Mouse (Mus musculus): Measurements from ENCODE around the gene Inpp5d.

The Inpp5d gene

GRCm38 (mm10) chr1:87620211-87620668 is at the start of gene Inpp5d:
Inpp5d (plus strand) TSS chr1:87620312.
- no peak for DNase-seq (ENCODE audit: low read depth, low spot score)

- DNase-seq (ENCODE audit: low read depth, low spot score), result no peak
Measured at GRCm38 (mm10) chr1:87573261-87573660, 46.9 kb upstream of the Inpp5d start.

GRCm38 (mm10) chr1:87573800-87574215 is 46.3 kb upstream of the Inpp5d start, which contains the start of gene Ngef:
Ngef (minus strand) TSS chr1:87573870.
- DNase-seq (ENCODE audit: low read depth, low spot score), result no peak

GRCm38 (mm10) chr1:87574353-87574752 is 45.8 kb upstream of the Inpp5d start:
- no peak for DNase-seq (ENCODE audit: low read depth, low spot score)

- DNase-seq (ENCODE audit: low read depth, low spot score), result no peak
Measured at GRCm38 (mm10) chr1:87574785-87575184, 45.3 kb upstream of the Inpp5d start.

GRCm38 (mm10) chr1:87578965-87579364 is 41.1 kb upstream of the Inpp5d start:
- no peak for DNase-seq (ENCODE audit: low read depth, low spot score)

- DNase-seq (ENCODE audit: low read depth, low spot score), result no peak
Measured at GRCm38 (mm10) chr1:87580824-87581223, 39.3 kb upstream of the Inpp5d start.

GRCm38 (mm10) chr1:87589162-87589561 is 30.9 kb upstream of the Inpp5d start:
- DNase-seq (ENCODE audit: low read depth, low spot score), result no peak

GRCm38 (mm10) chr1:87589980-87590379 is 30.1 kb upstream of the Inpp5d start:
- DNase-seq (ENCODE audit: low read depth, low spot score), result no peak

GRCm38 (mm10) chr1:87594261-87594660 is 25.9 kb upstream of the Inpp5d start:
- no peak for DNase-seq (ENCODE audit: low read depth, low spot score)

GRCm38 (mm10) chr1:87594671-87595070 is 25.4 kb upstream of the Inpp5d start:
- DNase-seq (ENCODE audit: low read depth, low spot score), result no peak

- no peak for DNase-seq (ENCODE audit: low read depth, low spot score)
Measured at GRCm38 (mm10) chr1:87600533-87600932, 19.6 kb upstream of the Inpp5d start.

GRCm38 (mm10) chr1:87601801-87602200 is 18.3 kb upstream of the Inpp5d start:
- DNase-seq (ENCODE audit: low read depth, low spot score), result no peak

GRCm38 (mm10) chr1:87603389-87603788 is 16.7 kb upstream of the Inpp5d start:
- DNase-seq (ENCODE audit: low read depth, low spot score), result no peak

- no peak for DNase-seq (ENCODE audit: low read depth, low spot score)
Measured at GRCm38 (mm10) chr1:87605296-87605695, 14.8 kb upstream of the Inpp5d start.

- peak; percentile 54 for DNase-seq (ENCODE audit: low read depth, low spot score)
Measured at GRCm38 (mm10) chr1:87607385-87608091, 12.6 kb upstream of the Inpp5d start.

- DNase-seq (ENCODE audit: low read depth, low spot score), result no peak
Measured at GRCm38 (mm10) chr1:87608416-87609046, 11.6 kb upstream of the Inpp5d start.

- no peak for DNase-seq (ENCODE audit: low read depth, low spot score)
Measured at GRCm38 (mm10) chr1:87614576-87615295, 5.4 kb upstream of the Inpp5d start.

GRCm38 (mm10) chr1:87620693-87621092 is 581 bp downstream of the Inpp5d start:
- DNase-seq (ENCODE audit: low read depth, low spot score), result no peak

- no peak for DNase-seq (ENCODE audit: low read depth, low spot score)
Measured at GRCm38 (mm10) chr1:87621146-87621857, 1.2 kb downstream of the Inpp5d start.

GRCm38 (mm10) chr1:87621858-87622279 is 1.8 kb downstream of the Inpp5d start:
- no peak for DNase-seq (ENCODE audit: low read depth, low spot score)

Data from brain, embryonic 18.5 days (tissue).